Mouse (Mus musculus): ENCODE results near the gene Usp43. TPM values are rescaled to one million over a fixed set of nuclear protein-coding genes. Genes with fewer than 3 reads are reported as not detected.

Gene Usp43
- polyA plus RNA-seq, 1 experiment from 2014 or later: 0.24 TPM

- no peak for ATAC-seq (replicated peaks; ENCODE audit: insufficient number of reproducible peaks, low FRiP score, low TSS enrichment)
- WGBS (ENCODE audit: insufficient replicate concordance): 77% methylated on average over 9 of the region's 9 CpGs
- Histone ChIP-seq H3K9ac (ENCODE audit: low read depth, low read length) (no peak overlapping the region), H3K4me1 (ENCODE audit: control insufficient read depth, insufficient read depth, low read length) (peaks cover 9% of the 10 kb centered on the region), H3K4me2 (no peak overlapping the region), H3K9me3 (replicated peaks; ENCODE audit: control insufficient read depth, low read length) (no peaks in the 10 kb centered on the region), H3K27me3 (ENCODE audit: control insufficient read depth, insufficient read depth, low read length) (no peaks in the 10 kb centered on the region), H3K27ac (ENCODE audit: low read depth, low read length) (no peak overlapping the region), H3K4me3 (ENCODE audit: low read depth, low read length) (no peak overlapping the region), H3K36me3 (ENCODE audit: control insufficient read depth, insufficient read depth, low read length) (no peaks in the 10 kb centered on the region)
These were observed 56.3 kb downstream of the Usp43 start for GRCm38 (mm10) chr11:67865521-67866197.

- H3K9ac ChIP-seq (ENCODE audit: low read depth, low read length): no peak overlapping the region
- H3K4me3 ChIP-seq (ENCODE audit: low read depth, low read length): no peak overlapping the region
- H3K9me3 ChIP-seq (replicated peaks; ENCODE audit: control insufficient read depth, low read length): no peaks in the 10 kb centered on the region
- H3K4me2 ChIP-seq: no peak overlapping the region
- WGBS (ENCODE audit: insufficient replicate concordance): 64% methylated on average over 5 of the region's 5 CpGs
- H3K36me3 ChIP-seq (ENCODE audit: control insufficient read depth, insufficient read depth, low read length): no peaks in the 10 kb centered on the region
- peaks cover 9% of the 10 kb centered on the region for H3K4me1 ChIP-seq (ENCODE audit: control insufficient read depth, insufficient read depth, low read length)
- no peak overlapping the region for H3K27ac ChIP-seq (ENCODE audit: low read depth, low read length)
- no peaks in the 10 kb centered on the region for H3K27me3 ChIP-seq (ENCODE audit: control insufficient read depth, insufficient read depth, low read length)
- no peak for ATAC-seq (replicated peaks; ENCODE audit: insufficient number of reproducible peaks, low FRiP score, low TSS enrichment)
These were observed 56.9 kb downstream of the Usp43 start for GRCm38 (mm10) chr11:67865100-67865499.

- Histone ChIP-seq H3K27ac (ENCODE audit: low read depth, low read length) (0 out of 2 replicates have a peak overlapping the region, but pooled peaks have one; percentile 29), H3K9me3 (replicated peaks; ENCODE audit: control insufficient read depth, low read length) (no peaks in the 10 kb centered on the region), H3K4me3 (ENCODE audit: low read depth, low read length) (no peak overlapping the region), H3K36me3 (ENCODE audit: control insufficient read depth, insufficient read depth, low read length) (no peaks in the 10 kb centered on the region), H3K4me1 (ENCODE audit: control insufficient read depth, insufficient read depth, low read length) (peaks cover 9% of the 10 kb centered on the region), H3K27me3 (ENCODE audit: control insufficient read depth, insufficient read depth, low read length) (no peaks in the 10 kb centered on the region), H3K9ac (ENCODE audit: low read depth, low read length) (no peak overlapping the region), H3K4me2 (peak overlapping the region; percentile 24)
- ATAC-seq (replicated peaks; ENCODE audit: insufficient number of reproducible peaks, low FRiP score, low TSS enrichment): no peak
- WGBS (ENCODE audit: insufficient replicate concordance): 3% methylated on average over 7 of the region's 7 CpGs
These were observed 60.5 kb downstream of the Usp43 start for GRCm38 (mm10) chr11:67861399-67861838.

- no peak overlapping the region for H3K27ac ChIP-seq (ENCODE audit: low read depth, low read length)
- 50% methylated on average over 7 of the region's 7 CpGs for WGBS (ENCODE audit: insufficient replicate concordance)
These were observed 61.1 kb downstream of the Usp43 start for GRCm38 (mm10) chr11:67860743-67861398.

GRCm38 (mm10) chr11:67858518-67858917 is 63.4 kb downstream of the Usp43 start:
- no peak for ATAC-seq (replicated peaks; ENCODE audit: insufficient number of reproducible peaks, low FRiP score, low TSS enrichment)
- no peaks in the 10 kb centered on the region for H3K27me3 ChIP-seq (ENCODE audit: control insufficient read depth, insufficient read depth, low read length)
- 74% methylated on average over 9 of the region's 9 CpGs for WGBS (ENCODE audit: insufficient replicate concordance)

More at GRCm38 (mm10) chr11:67860743-67861398, 61.1 kb downstream of the Usp43 start:
- Histone ChIP-seq H3K27me3 (ENCODE audit: control insufficient read depth, insufficient read depth, low read length) (no peaks in the 10 kb centered on the region), H3K9ac (ENCODE audit: low read depth, low read length) (no peak overlapping the region), H3K36me3 (ENCODE audit: control insufficient read depth, insufficient read depth, low read length) (no peaks in the 10 kb centered on the region), H3K4me1 (ENCODE audit: control insufficient read depth, insufficient read depth, low read length) (peaks cover 9% of the 10 kb centered on the region), H3K4me2 (peak overlapping the region; percentile 24), H3K9me3 (replicated peaks; ENCODE audit: control insufficient read depth, low read length) (no peaks in the 10 kb centered on the region), H3K4me3 (ENCODE audit: low read depth, low read length) (no peak overlapping the region)
- no peak for ATAC-seq (replicated peaks; ENCODE audit: insufficient number of reproducible peaks, low FRiP score, low TSS enrichment)

GRCm38 (mm10) chr11:67855035-67855434 is 66.9 kb downstream of the Usp43 start:
- no peaks in the 10 kb centered on the region for H3K4me1 ChIP-seq (ENCODE audit: control insufficient read depth, insufficient read depth, low read length)
- no peaks in the 10 kb centered on the region for H3K9me3 ChIP-seq (replicated peaks; ENCODE audit: control insufficient read depth, low read length)
- ATAC-seq (replicated peaks; ENCODE audit: insufficient number of reproducible peaks, low FRiP score, low TSS enrichment): no peak
- no peaks in the 10 kb centered on the region for H3K36me3 ChIP-seq (ENCODE audit: control insufficient read depth, insufficient read depth, low read length)
- no peak overlapping the region for H3K4me2 ChIP-seq
- 40% methylated on average over 2 of the region's 2 CpGs for WGBS (ENCODE audit: insufficient replicate concordance)
- H3K9ac ChIP-seq (ENCODE audit: low read depth, low read length): no peak overlapping the region
- no peaks in the 10 kb centered on the region for H3K27me3 ChIP-seq (ENCODE audit: control insufficient read depth, insufficient read depth, low read length)
- H3K27ac ChIP-seq (ENCODE audit: low read depth, low read length): no peak overlapping the region
- no peak overlapping the region for H3K4me3 ChIP-seq (ENCODE audit: low read depth, low read length)

More at GRCm38 (mm10) chr11:67858518-67858917, 63.4 kb downstream of the Usp43 start:
- Histone ChIP-seq H3K27ac (ENCODE audit: low read depth, low read length) (no peak overlapping the region), H3K36me3 (ENCODE audit: control insufficient read depth, insufficient read depth, low read length) (no peaks in the 10 kb centered on the region), H3K9ac (ENCODE audit: low read depth, low read length) (no peak overlapping the region), H3K4me2 (no peak overlapping the region), H3K4me1 (ENCODE audit: control insufficient read depth, insufficient read depth, low read length) (peaks cover 9% of the 10 kb centered on the region), H3K9me3 (replicated peaks; ENCODE audit: control insufficient read depth, low read length) (no peaks in the 10 kb centered on the region), H3K4me3 (ENCODE audit: low read depth, low read length) (no peak overlapping the region)

GRCm38 (mm10) chr11:67853996-67854395 is 68.0 kb downstream of the Usp43 start:
- no peak overlapping the region for H3K9ac ChIP-seq (ENCODE audit: low read depth, low read length)
- no peak overlapping the region for H3K4me2 ChIP-seq
- H3K4me1 ChIP-seq (ENCODE audit: control insufficient read depth, insufficient read depth, low read length): no peaks in the 10 kb centered on the region
- no peak overlapping the region for H3K4me3 ChIP-seq (ENCODE audit: low read depth, low read length)
- 33% methylated on average over 6 of the region's 6 CpGs for WGBS (ENCODE audit: insufficient replicate concordance)
- ATAC-seq (replicated peaks; ENCODE audit: insufficient number of reproducible peaks, low FRiP score, low TSS enrichment): no peak
- no peak overlapping the region for H3K27ac ChIP-seq (ENCODE audit: low read depth, low read length)
- no peaks in the 10 kb centered on the region for H3K9me3 ChIP-seq (replicated peaks; ENCODE audit: control insufficient read depth, low read length)
- no peaks in the 10 kb centered on the region for H3K27me3 ChIP-seq (ENCODE audit: control insufficient read depth, insufficient read depth, low read length)
- no peaks in the 10 kb centered on the region for H3K36me3 ChIP-seq (ENCODE audit: control insufficient read depth, insufficient read depth, low read length)

- no peaks in the 10 kb centered on the region for H3K27me3 ChIP-seq (ENCODE audit: control insufficient read depth, insufficient read depth, low read length)
- 58% methylated on average over 5 of the region's 5 CpGs for WGBS (ENCODE audit: insufficient replicate concordance)
- H3K4me1 ChIP-seq (ENCODE audit: control insufficient read depth, insufficient read depth, low read length): no peaks in the 10 kb centered on the region
- no peaks in the 10 kb centered on the region for H3K36me3 ChIP-seq (ENCODE audit: control insufficient read depth, insufficient read depth, low read length)
- H3K27ac ChIP-seq (ENCODE audit: low read depth, low read length): no peak overlapping the region
- no peak overlapping the region for H3K9ac ChIP-seq (ENCODE audit: low read depth, low read length)
- no peak overlapping the region for H3K4me2 ChIP-seq
- no peak for ATAC-seq (replicated peaks; ENCODE audit: insufficient number of reproducible peaks, low FRiP score, low TSS enrichment)
- no peak overlapping the region for H3K4me3 ChIP-seq (ENCODE audit: low read depth, low read length)
- H3K9me3 ChIP-seq (replicated peaks; ENCODE audit: control insufficient read depth, low read length): no peaks in the 10 kb centered on the region
These were observed 70.2 kb downstream of the Usp43 start for GRCm38 (mm10) chr11:67851770-67852169.
